Mouse (Mus musculus): Measurements from ENCODE around the gene Ptp4a2.
"Not testable (repeated sequence)": the region's sequence is repeated elsewhere in the genome, so short reads cannot be mapped to it uniquely, and the experiment has no call there.

Gene Ptp4a2

GRCm38 (mm10) chr4:129853996-129854395 is 43.0 kb downstream of the Ptp4a2 start:
- DNase-seq, result no peak

- no peak for DNase-seq
These were observed 43.6 kb downstream of the Ptp4a2 start for GRCm38 (mm10) chr4:129854615-129855014.

- no peak for DNase-seq
These were observed 44.3 kb downstream of the Ptp4a2 start for GRCm38 (mm10) chr4:129855051-129855970.

DNA sequence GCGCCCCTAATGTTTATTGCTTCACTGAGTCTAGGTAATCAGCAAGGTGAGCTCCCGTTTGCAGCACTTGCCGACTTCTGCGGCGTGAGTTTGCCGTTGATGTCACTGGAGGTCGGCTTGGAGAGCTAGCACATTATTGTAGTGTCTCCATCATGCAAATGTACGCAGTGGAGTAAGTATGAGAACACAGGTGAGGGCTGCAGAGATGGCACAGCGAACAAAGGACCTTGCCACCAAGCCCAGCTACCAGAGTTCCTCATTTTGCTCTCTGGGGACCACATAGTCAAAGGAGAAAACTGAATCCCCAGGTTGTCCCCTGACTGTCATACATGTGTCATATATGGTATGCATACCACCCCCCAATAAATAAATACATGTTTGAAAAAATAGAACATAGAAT is 49.4 kb downstream of the Ptp4a2 start:
- no peak for DNase-seq

- DNase-seq, result no peak
These were observed 50.4 kb downstream of the Ptp4a2 start for GRCm38 (mm10) chr4:129861400-129861799.

DNA sequence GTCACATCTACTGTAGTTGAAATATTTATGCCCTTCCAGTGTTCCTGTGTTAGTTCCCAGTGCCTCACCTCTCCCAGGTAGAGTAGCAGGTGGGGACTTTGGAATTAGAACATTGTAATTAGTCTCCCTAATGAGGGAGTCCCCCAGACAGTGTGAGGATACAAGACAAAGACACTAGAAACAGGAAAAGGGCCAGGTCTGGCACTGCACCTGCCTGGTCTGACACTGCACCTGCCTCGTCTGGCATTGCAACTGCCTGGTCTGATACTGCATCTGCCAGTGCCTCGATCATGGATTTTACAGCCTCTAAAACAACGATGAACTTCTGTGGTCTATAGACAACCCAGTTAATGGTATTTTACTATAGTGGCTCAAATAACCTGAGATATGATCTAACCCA is 51.3 kb downstream of the Ptp4a2 start:
- no peak for DNase-seq

DNA sequence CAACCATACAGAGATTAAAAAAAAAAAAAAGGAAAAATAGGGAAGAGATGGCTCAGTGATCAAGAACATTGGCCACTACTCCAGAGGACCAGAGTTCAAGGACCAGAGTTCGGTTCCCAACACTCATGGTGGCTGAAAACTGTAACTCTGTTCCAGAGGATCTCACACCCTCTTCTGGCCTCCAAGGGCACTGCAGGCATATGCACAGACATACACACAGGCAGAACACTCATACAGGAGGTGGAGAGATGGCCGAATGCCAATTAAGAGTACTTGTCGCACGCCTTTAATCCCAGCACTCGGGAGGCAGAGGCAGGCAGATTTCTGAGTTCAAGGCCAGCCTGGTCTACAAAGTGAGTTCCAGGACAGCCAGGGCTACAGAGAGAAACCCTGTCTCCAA is 55.2 kb downstream of the Ptp4a2 start:
- DNase-seq, result not testable (repeated sequence)

GRCm38 (mm10) chr4:129868211-129868610 is 57.2 kb downstream of the Ptp4a2 start:
- DNase-seq, result no peak

DNA sequence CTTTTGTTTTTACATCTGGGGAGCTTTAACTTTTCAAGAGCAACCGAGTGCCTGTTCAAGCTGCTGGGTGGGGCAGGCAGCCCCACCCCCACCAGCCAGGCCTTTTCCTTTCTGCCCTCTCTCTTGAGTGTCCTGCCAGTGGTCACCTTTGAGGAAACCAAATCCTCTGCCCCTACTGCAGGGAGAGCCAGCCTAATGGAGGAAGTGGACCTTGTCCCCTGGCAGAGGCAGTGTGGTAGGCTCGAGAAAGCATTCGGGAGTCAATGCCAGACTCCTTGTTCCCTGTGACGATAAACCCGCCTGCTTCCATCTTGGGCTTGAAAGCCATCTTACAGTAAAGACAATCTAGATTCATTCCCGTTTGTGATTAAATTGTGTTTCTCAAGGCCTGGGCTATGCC is 59.5 kb downstream of the Ptp4a2 start:
- no peak for DNase-seq

- no peak for DNase-seq
These were observed 61.4 kb downstream of the Ptp4a2 start for GRCm38 (mm10) chr4:129872376-129872922.

- DNase-seq, result no peak
These were observed 63.8 kb downstream of the Ptp4a2 start for GRCm38 (mm10) chr4:129874805-129875204.

GRCm38 (mm10) chr4:129875406-129875805 is 64.4 kb downstream of the Ptp4a2 start:
- DNase-seq, result no peak

GRCm38 (mm10) chr4:129876831-129877764 is 66.1 kb downstream of the Ptp4a2 start:
- peak; percentile 56 to 59 for DNase-seq

GRCm38 (mm10) chr4:129877967-129878655 is 67.1 kb downstream of the Ptp4a2 start:
- DNase-seq, result no peak

DNA sequence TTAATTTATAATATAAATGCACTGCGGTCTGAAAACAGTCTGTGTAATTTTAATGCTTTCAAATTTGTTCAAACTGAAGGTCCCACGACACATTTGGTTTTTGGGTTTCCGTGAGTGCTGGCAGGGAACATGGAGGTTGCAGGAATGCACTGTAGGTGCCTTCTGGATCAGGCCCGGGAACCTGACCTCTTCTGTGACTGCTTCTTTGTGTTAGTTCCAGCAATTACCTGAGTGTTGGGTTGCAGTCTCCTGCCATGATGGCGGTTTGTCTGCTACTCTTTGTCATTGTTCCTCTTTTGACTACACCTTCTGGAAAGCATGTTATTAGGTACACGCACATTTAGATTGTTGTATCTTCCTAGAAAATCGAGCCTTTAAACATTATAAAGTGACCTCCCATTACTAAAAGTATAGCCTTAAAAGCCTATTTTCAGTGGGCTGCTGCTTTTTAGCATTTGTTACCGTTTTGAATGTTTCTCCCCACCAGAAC is 67.7 kb downstream of the Ptp4a2 start:
- no peak for DNase-seq

GRCm38 (mm10) chr4:129879206-129879780 is 68.3 kb downstream of the Ptp4a2 start:
- no peak for DNase-seq

- no peak for DNase-seq
These were observed 69.6 kb downstream of the Ptp4a2 start for GRCm38 (mm10) chr4:129880615-129881014.

DNA sequence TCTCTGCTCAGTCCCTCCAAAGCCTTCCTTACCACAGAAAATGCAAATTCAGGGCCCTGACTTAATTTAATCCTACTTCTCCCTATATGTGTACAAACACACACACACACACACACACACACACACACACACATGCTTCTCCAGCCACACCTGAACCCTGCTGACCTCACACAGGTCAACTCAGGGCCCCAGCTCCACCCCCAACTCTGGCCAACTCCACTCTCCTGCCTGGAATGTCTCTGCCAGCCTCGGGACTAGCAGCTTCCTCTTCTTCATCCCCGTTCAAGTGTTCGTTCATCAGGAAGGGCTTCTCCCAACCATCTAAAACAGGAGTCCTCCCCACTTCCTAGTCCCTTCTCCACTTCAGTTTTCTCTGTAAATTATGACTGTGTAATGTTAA is 70.6 kb downstream of the Ptp4a2 start:
- DNase-seq, result no peak

DNA sequence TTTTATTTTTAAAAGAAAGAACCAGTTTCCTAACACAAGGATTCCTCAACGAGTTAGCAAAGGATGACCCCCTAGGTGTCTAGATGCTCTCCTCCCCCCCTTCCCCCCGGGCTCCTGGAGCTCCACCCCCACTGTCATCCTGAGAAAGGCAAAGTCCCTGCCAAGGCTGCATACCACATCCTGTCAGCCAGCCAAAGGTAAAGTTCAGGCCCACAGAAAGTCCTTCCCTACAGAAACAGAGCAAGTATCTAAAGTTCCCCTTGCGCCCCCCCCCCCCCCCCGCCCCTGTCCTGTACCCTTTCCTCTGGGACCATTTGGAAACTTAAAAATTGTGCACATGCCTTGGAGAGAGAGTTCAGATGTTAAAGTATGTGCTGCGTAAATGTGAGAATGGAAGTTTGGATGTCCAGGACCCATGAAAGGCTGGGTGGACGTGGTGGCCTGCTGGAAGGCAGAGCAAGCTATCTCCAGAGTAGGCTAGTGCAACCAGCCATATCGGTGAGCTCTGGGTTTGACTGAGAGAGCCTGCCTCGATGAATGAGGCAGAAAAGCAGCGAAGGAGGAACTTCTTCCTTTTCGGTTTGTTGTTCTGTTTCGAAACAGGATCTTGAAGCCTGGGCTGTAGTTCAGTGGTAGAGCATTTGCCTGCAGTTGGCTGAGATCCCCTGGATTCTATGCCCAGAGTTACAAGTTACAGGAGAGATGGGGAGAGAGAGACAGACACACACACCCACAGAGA is 71.7 kb downstream of the Ptp4a2 start:
- no peak for DNase-seq

GRCm38 (mm10) chr4:129884041-129884930 is 73.3 kb downstream of the Ptp4a2 start:
- no peak for DNase-seq

Data from cerebellum, adult 18-20 months (tissue).